Mouse (Mus musculus) spleen, adult 2 months (tissue): Measurements from ENCODE around the gene Cdip1.

Experiments
- CTCF ChIP-seq: fragments of 200-500 bp; IDR thresholded peaks from 2 replicates; pipeline ENCODE4 v1.5.1; 2011; ENCODE audit warnings: mild to moderate bottlenecking, inconsistent platforms; ENCODE audit not compliant: insufficient read depth, insufficient read length, insufficient replicate concordance; ENCODE audit errors: extremely low read depth
- POLR2A ChIP-seq: fragments of 200-500 bp; IDR thresholded peaks from 2 replicates; pipeline ENCODE4 v1.6.1; 2011; ENCODE audit warnings: low read depth, low read length, inconsistent platforms

GRCm38 (mm10) chr16:4839552-4839951, 49.5 kb upstream of the Cdip1 start:
- TF ChIP-seq CTCF = no peak
- TF ChIP-seq POLR2A = no peak
